Mouse (Mus musculus): ENCODE measurements at regions not wholly inside any gene's neighbourhood (a gene's known extent, or its start where the extent isn't known, plus 50 kb on each side); places are given as distances from the start of the nearest gene placed in this dataset.

GRCm38 (mm10) chr13:88014741-88015140 is 806.5 kb upstream of the Edil3 start:
- DNase-seq (ENCODE audit: low spot score): no peak

GRCm38 (mm10) chr13:88026441-88026840 is 794.8 kb upstream of the Edil3 start:
- peak; percentile 10 for DNase-seq (ENCODE audit: low spot score)

Data from left cerebral cortex, adult 11 months (tissue).